ENCODE assay signal across 15 mouse cellular contexts in genomic region chr1:152634638-152635037, GRCm38 (mm10).
"Had no signal": no experiment of that assay in that cellular context is flagged by ENCODE, and none has a peak within 500 bp of the region (broad histone marks: within the 10 kb centered on the region; RNA-seq: fewer than 3 reads in every experiment).

No protein-coding gene starts in this region.

- H3K9me3 ChIP-seq: stomach, embryonic 15.5 days had no signal

- H3K27ac ChIP-seq: limb, embryonic 13.5 days; liver, embryonic 13.5 days; stomach, embryonic 15.5 days had no signal

- H3K9ac ChIP-seq: limb, embryonic 13.5 days; liver, embryonic 13.5 days; stomach, embryonic 15.5 days had no signal

- H3K4me3 ChIP-seq: limb, embryonic 13.5 days; liver, embryonic 13.5 days; stomach, embryonic 15.5 days had no signal

- H3K4me2 ChIP-seq: limb, embryonic 13.5 days; liver, embryonic 13.5 days; midbrain, embryonic 11.5 days; stomach, embryonic 15.5 days had no signal

- DNase-seq: kidney, adult 11 months; kidney, postnatal 10 days; kidney, postnatal 36 days; left cerebral cortex, postnatal 4 days; liver, embryonic 13.5 days; lung, adult 2 months; lung, postnatal 14 days; lung, postnatal 4 days; midbrain, embryonic 14.5 days; right cerebral cortex, postnatal 14 days; right cerebral cortex, postnatal 4 days; thymus, postnatal 36 days had no signal

- H3K36me3 ChIP-seq: limb, embryonic 13.5 days; liver, embryonic 13.5 days; stomach, embryonic 15.5 days had no signal

- H3K27me3 ChIP-seq: limb, embryonic 13.5 days; liver, embryonic 13.5 days; stomach, embryonic 15.5 days had no signal

- H3K4me1 ChIP-seq: liver, embryonic 13.5 days; stomach, embryonic 15.5 days had no signal
